Mouse (Mus musculus): ENCODE data around the gene Tada3.

DNA sequence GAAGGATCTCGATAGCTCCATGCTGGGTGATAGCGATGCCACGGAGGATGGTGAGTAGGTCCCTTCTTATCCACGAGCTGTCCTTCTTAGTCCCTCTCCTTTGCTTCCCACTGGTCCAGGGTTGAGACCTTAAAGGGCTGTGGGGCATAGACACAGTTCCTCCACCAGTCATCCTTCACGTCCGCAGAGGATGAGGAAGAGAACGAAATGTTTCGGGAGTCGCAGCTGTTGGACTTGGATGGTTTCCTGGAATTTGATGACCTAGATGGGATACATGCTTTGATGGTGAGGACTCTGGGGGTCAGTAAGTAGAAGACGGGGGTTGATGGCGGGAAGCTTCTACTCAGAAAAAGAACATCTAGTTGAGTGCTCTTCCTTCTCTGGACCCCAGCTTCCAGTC is 17.1 kb upstream of the Tada3 start:
- TF ChIP-seq CTCF (IDR thresholded peaks at IDR 0.05 in 2 of 3, conservative IDR thresholded peaks at IDR 0.05 in 1 of 3; ENCODE audit: control insufficient read depth in 1 of 3, insufficient read depth in 1 of 3, low read depth in 2 of 3, low read length in 3 of 3, poor library complexity in 1 of 3, severe bottlenecking in 1 of 3) (no peak), JUND (IDR thresholded peaks at IDR 0.05; ENCODE audit: low read depth, low read length) (no peak), NELFE (IDR thresholded peaks at IDR 0.05; ENCODE audit: low read depth, low read length) (no peak), HCFC1 (IDR thresholded peaks at IDR 0.05; ENCODE audit: low read depth, low read length) (no peak), POLR2A (IDR thresholded peaks at IDR 0.05; ENCODE audit: control insufficient read depth in 1 of 2, insufficient read depth in 1 of 2, low read depth in 1 of 2, low read length in 2 of 2, poor library complexity in 1 of 2) (no peak)
